Mouse (Mus musculus) heart, embryonic 11.5 days (tissue): ENCODE measurements around the gene Bcl9. TPM values are rescaled to one million over a fixed set of nuclear protein-coding genes. Genes with fewer than 3 reads are reported as not detected.

Experiments used
- ATAC-seq: fragments of 200-750 bp; cut with Nextera tagmentation; replicated peaks from 2 replicates; pipeline ENCODE4 v1.8.0; 2017; ENCODE audit warnings: moderate library complexity; ENCODE audit not compliant: insufficient number of reproducible peaks, low FRiP score, low TSS enrichment
- H3K27ac ChIP-seq: fragments of 300-500 bp; sonication (generic); 2 replicates; pipeline ENCODE4 v1.5.1; 2014; ENCODE audit warnings: mild to moderate bottlenecking, low read depth, low read length
- H3K27me3 ChIP-seq: fragments of 300-500 bp; sonication (generic); 2 replicates; pipeline ENCODE4 v1.6.1; 2014; ENCODE audit warnings: mild to moderate bottlenecking, low read length, mixed read lengths; ENCODE audit not compliant: control insufficient read depth, insufficient read depth
- H3K36me3 ChIP-seq: fragments of 300-500 bp; sonication (generic); 2 replicates; pipeline ENCODE4 v1.6.1; 2014; ENCODE audit warnings: mild to moderate bottlenecking, low read length, moderate library complexity, mixed read lengths; ENCODE audit not compliant: control insufficient read depth, insufficient read depth
- H3K4me1 ChIP-seq: fragments of 300-500 bp; sonication (generic); 2 replicates; pipeline ENCODE4 v1.6.1; 2014; ENCODE audit warnings: low read length; ENCODE audit not compliant: control insufficient read depth, insufficient read depth
- H3K4me2 ChIP-seq: fragments of 300-500 bp; sonication (generic); 2 replicates; pipeline ENCODE4 v1.6.1; 2014; ENCODE audit warnings: mild to moderate bottlenecking, moderate library complexity
- H3K4me3 ChIP-seq: fragments of 300-500 bp; sonication (generic); 2 replicates; pipeline ENCODE4 v1.5.1; 2014; ENCODE audit warnings: low read depth, low read length
- H3K9ac ChIP-seq: fragments of 300-500 bp; sonication (generic); 2 replicates; pipeline ENCODE4 v1.6.1; 2014; ENCODE audit warnings: mild to moderate bottlenecking, low read depth, low read length, moderate library complexity
- H3K9me3 ChIP-seq: fragments of 300-500 bp; sonication (generic); replicated peaks from 2 replicates; pipeline ENCODE4 v1.6.1; 2016; ENCODE audit warnings: low read length; ENCODE audit not compliant: control insufficient read depth
- WGBS: fragments of 180-500 bp; shearing (Covaris S2); extraction: QIAGEN DNeasy Blood & Tissue Kit; methylation state at CpG from one replicate; pipeline ENCODE4 v1.1.7; 2014; ENCODE audit not compliant: insufficient replicate concordance; 5-methylcytosine and 5-hydroxymethylcytosine counted together
- polyA plus RNA-seq: library from polyadenylated mRNA; unstranded; fragments of >200 nt; fragmentation: Nextera tagmentation; extraction: Ambion mirVana; gene quantifications from 2 replicates; pipeline ENCODE4 v1.2.1, GENCODE M21; 2014

Gene Bcl9
- polyA plus RNA-seq, 1 experiment from 2014 or later, result 40.8 TPM

DNA sequence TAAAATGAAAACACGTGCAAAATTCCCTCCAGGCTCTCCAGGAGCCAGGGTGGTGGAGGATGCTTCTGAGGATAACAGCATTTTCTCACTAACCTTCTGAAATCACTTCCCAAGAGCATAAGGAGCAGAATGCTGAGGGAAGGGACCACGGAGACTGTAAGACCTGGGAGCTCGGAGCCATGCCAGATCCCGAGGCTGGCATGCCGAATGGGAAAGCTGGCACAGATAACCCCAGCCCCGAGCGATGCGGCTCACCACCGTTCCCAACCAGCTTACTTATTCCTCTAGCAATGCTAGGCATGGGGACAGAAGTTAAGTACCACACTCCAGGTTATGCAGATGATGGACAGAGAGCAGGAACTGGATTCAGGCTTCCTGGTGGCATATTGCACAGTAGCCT is 13.7 kb downstream of the Bcl9 start:
- ATAC-seq, result no peak
- Histone ChIP-seq H3K4me3 (no peak overlapping the region), H3K9ac (no peak overlapping the region), H3K27me3 (no peaks in the 10 kb centered on the region), H3K27ac (no peak overlapping the region), H3K9me3 (no peaks in the 10 kb centered on the region), H3K36me3 (0 out of 2 replicates have a peak, but pooled peaks cover 3% of the 10 kb centered on the region), H3K4me1 (peaks cover 27% of the 10 kb centered on the region), H3K4me2 (no peak overlapping the region)
- 83% methylated on average over 9 of the region's 9 CpGs for WGBS

GRCm38 (mm10) chr3:97281426-97281825 is 16.3 kb downstream of the Bcl9 start:
- Histone ChIP-seq H3K4me1 (peaks cover 22% of the 10 kb centered on the region), H3K9me3 (no peaks in the 10 kb centered on the region), H3K36me3 (0 out of 2 replicates have a peak, but pooled peaks cover 3% of the 10 kb centered on the region), H3K4me3 (no peak overlapping the region), H3K4me2 (peak overlapping the region; percentile 49), H3K27ac (peak overlapping the region; percentile 70), H3K9ac (peak overlapping the region; percentile 34; the same call in 1 of the 2 replicates), H3K27me3 (no peaks in the 10 kb centered on the region)
- ATAC-seq, result no peak
- WGBS, result 66% methylated on average over 7 of the region's 7 CpGs

DNA sequence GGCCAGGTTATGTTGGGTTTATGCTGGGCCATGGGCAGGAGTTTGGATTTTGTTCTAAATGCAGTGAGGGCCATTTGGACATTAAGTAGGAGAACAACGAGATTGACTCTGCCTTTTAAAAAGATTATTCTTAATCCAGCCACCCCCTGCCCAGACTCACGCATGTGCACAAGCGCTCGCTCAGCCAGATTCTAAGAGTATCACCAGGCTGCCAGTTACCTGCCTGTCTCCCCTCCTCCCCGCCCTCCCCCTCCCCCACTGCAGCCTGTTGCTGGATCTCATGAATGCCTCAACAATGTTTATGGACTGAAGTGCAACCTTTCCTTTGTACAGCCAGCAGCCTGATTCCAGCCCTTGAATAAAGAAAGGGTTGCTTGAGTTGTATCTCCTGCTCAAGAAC is 22.0 kb downstream of the Bcl9 start:
- Histone ChIP-seq H3K9ac (no peak overlapping the region; the same call in 1 of the 2 replicates), H3K9me3 (no peaks in the 10 kb centered on the region), H3K27ac (peak overlapping the region; percentile 76), H3K36me3 (no peaks in the 10 kb centered on the region), H3K4me3 (no peak overlapping the region), H3K4me1 (peaks cover 26% of the 10 kb centered on the region), H3K4me2 (peak overlapping the region; percentile 43), H3K27me3 (no peaks in the 10 kb centered on the region)
- 72% methylated on average over 4 of the region's 5 CpGs for WGBS
- ATAC-seq, result no peak

GRCm38 (mm10) chr3:97274516-97275230 is 23.0 kb downstream of the Bcl9 start:
- H3K4me2 ChIP-seq, result no peak overlapping the region
- no peak overlapping the region for H3K27ac ChIP-seq
- no peaks in the 10 kb centered on the region for H3K9me3 ChIP-seq
- 89% methylated on average over 15 of the region's 15 CpGs for WGBS
- H3K4me1 ChIP-seq, result peaks cover 24% of the 10 kb centered on the region
- no peaks in the 10 kb centered on the region for H3K36me3 ChIP-seq
- no peak for ATAC-seq
- no peak overlapping the region for H3K4me3 ChIP-seq
- H3K9ac ChIP-seq, result no peak overlapping the region
- H3K27me3 ChIP-seq, result no peaks in the 10 kb centered on the region

GRCm38 (mm10) chr3:97273876-97274275 is 23.8 kb downstream of the Bcl9 start:
- WGBS, result 86% methylated on average over 5 of the region's 5 CpGs

DNA sequence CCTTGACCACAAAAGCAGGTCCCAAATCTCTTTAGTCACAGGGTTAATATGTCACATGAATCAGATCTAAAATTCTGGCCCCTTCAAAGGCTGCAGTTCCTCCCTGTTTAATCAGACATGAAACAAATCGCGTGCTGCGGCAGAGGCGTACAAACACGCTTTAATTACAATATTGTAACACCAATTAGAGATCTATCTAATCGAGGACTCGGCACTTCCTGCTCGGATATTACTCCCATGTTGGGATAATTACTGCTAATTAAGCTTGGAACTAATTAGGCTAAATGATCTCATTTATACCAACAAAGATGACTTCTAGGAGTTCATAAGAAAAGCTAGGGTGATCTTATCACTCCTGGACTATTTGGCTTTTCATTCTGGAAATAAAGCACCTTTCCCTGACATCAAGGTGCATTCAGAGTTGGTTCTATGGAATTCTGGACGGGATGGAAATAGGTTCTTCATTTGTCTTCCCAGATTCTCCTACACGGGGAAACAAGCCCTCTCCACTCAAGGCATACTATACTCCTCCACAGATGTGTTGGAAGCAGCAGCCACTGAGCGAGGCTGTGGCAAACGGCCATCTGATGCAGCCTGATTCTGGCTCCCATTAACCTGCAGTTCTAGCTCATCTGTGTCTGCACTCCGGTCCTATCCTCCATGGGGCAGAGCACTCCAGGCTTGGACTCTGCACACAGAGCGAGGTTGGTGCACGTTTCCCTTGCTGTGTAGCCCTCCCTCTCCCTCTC is 31.9 kb downstream of the Bcl9 start:
- Histone ChIP-seq H3K4me2 (no peak overlapping the region), H3K4me3 (no peak overlapping the region), H3K36me3 (0 out of 2 replicates have a peak, but pooled peaks cover 5% of the 10 kb centered on the region), H3K27ac (no peak overlapping the region), H3K9me3 (no peaks in the 10 kb centered on the region), H3K4me1 (peaks cover 14% of the 10 kb centered on the region; the same call in 1 of the 2 replicates), H3K27me3 (no peaks in the 10 kb centered on the region), H3K9ac (no peak overlapping the region)
- WGBS, result 81% methylated on average over 15 of the region's 15 CpGs
- ATAC-seq, result no peak

More at GRCm38 (mm10) chr3:97273876-97274275, 23.8 kb downstream of the Bcl9 start:
- no peak overlapping the region for H3K4me3 ChIP-seq
- peaks cover 30% of the 10 kb centered on the region for H3K4me1 ChIP-seq
- H3K27me3 ChIP-seq, result no peaks in the 10 kb centered on the region
- no peaks in the 10 kb centered on the region for H3K9me3 ChIP-seq
- no peak for ATAC-seq
- no peak overlapping the region for H3K4me2 ChIP-seq
- no peak overlapping the region for H3K27ac ChIP-seq
- no peak overlapping the region for H3K9ac ChIP-seq
- H3K36me3 ChIP-seq, result no peaks in the 10 kb centered on the region

GRCm38 (mm10) chr3:97262235-97262634 is 35.5 kb downstream of the Bcl9 start:
- no peak overlapping the region for H3K4me3 ChIP-seq
- no peaks in the 10 kb centered on the region for H3K9me3 ChIP-seq
- H3K4me2 ChIP-seq, result no peak overlapping the region
- 100% methylated on average over 1 of the region's 1 CpGs for WGBS
- ATAC-seq, result no peak
- no peak overlapping the region for H3K9ac ChIP-seq
- H3K36me3 ChIP-seq, result 0 out of 2 replicates have a peak, but pooled peaks cover 2% of the 10 kb centered on the region
- H3K4me1 ChIP-seq, result no peaks in the 10 kb centered on the region
- no peak overlapping the region for H3K27ac ChIP-seq
- no peaks in the 10 kb centered on the region for H3K27me3 ChIP-seq

GRCm38 (mm10) chr3:97255706-97256339 is 41.9 kb downstream of the Bcl9 start:
- Histone ChIP-seq H3K9ac (0 out of 2 replicates have a peak overlapping the region, but pooled peaks have one; percentile 0), H3K27ac (no peak overlapping the region), H3K9me3 (no peaks in the 10 kb centered on the region), H3K27me3 (no peaks in the 10 kb centered on the region), H3K36me3 (no peaks in the 10 kb centered on the region), H3K4me3 (no peak overlapping the region), H3K4me2 (peak overlapping the region; percentile 24), H3K4me1 (peaks cover 30% of the 10 kb centered on the region)
- no peak for ATAC-seq
- 39% methylated on average over 9 of the region's 9 CpGs for WGBS
